Mouse (Mus musculus) left cerebral cortex, adult 18-20 months (tissue): ENCODE results near the gene Psmc3. TPM values are rescaled to one million over a fixed set of nuclear protein-coding genes. Genes with fewer than 3 reads are reported as not detected.
A peak's percentile ranks its signal among the peaks of the same experiment; 100 is the strongest.

ENCODE experiments used
- DNase-seq, 2 experiments: peaks; one replicate each; pipeline ENCODE4 v3.0.0; 2021 to 2022; ENCODE audit warnings: low spot score in 2 of 2, mixed read lengths in 1 of 2
- total RNA-seq, 2 experiments: library from RNA; stranded (reverse); gene quantifications; 2 replicates each; pipeline ENCODE4 v1.2.3; 2021

The Psmc3 gene
- total RNA-seq, 2 experiments from 2014 or later: 210 to 211 TPM

- no peak for DNase-seq
These were observed 1.1 kb upstream of the Psmc3 start for GRCm38 (mm10) chr2:91052752-91053151.

GRCm38 (mm10) chr2:91053181-91053933 is 452 bp upstream of the Psmc3 start:
- no peak for DNase-seq

- DNase-seq: no peak
These were observed 4.6 kb downstream of the Psmc3 start for GRCm38 (mm10) chr2:91058435-91058834.

GRCm38 (mm10) chr2:91059376-91059775 is 5.6 kb downstream of the Psmc3 start:
- DNase-seq: no peak

- DNase-seq: peak; percentile 73 to 76
These were observed 6.9 kb downstream of the Psmc3 start for GRCm38 (mm10) chr2:91060544-91061355.

GRCm38 (mm10) chr2:91061849-91062481 is 8.2 kb downstream of the Psmc3 start:
- no peak for DNase-seq

GRCm38 (mm10) chr2:91062779-91063606 is 9.2 kb downstream of the Psmc3 start:
- DNase-seq: no peak

GRCm38 (mm10) chr2:91064211-91064610 is 10.4 kb downstream of the Psmc3 start:
- no peak for DNase-seq

- peak; percentile 40 to 52 for DNase-seq
These were observed 11.7 kb downstream of the Psmc3 start for GRCm38 (mm10) chr2:91065544-91065943.

GRCm38 (mm10) chr2:91066455-91066854 is 12.6 kb downstream of the Psmc3 start:
- DNase-seq: no peak

- DNase-seq: no peak
These were observed 14.5 kb downstream of the Psmc3 start for GRCm38 (mm10) chr2:91068162-91068871.

- no peak for DNase-seq
These were observed 15.0 kb downstream of the Psmc3 start for GRCm38 (mm10) chr2:91068872-91069165.

- DNase-seq: no peak
These were observed 15.6 kb downstream of the Psmc3 start for GRCm38 (mm10) chr2:91069306-91070000.

- peak; percentile 94 to 95 for DNase-seq
These were observed 16.4 kb downstream of the Psmc3 start, which contains the start of gene Slc39a13 for GRCm38 (mm10) chr2:91070076-91070800. TSS of gene Slc39a13 (minus strand) at chr2:91070417.

- no peak for DNase-seq
These were observed 17.2 kb downstream of the Psmc3 start for GRCm38 (mm10) chr2:91071059-91071458.

GRCm38 (mm10) chr2:91072092-91072491 is 18.3 kb downstream of the Psmc3 start:
- DNase-seq: no peak

- DNase-seq: no peak
These were observed 24.1 kb downstream of the Psmc3 start for GRCm38 (mm10) chr2:91077957-91078313.

GRCm38 (mm10) chr2:91078314-91079025 is 24.7 kb downstream of the Psmc3 start:
- no peak for DNase-seq

- no peak for DNase-seq
These were observed 25.2 kb downstream of the Psmc3 start for GRCm38 (mm10) chr2:91079026-91079384.
